Mouse (Mus musculus): ENCODE results near the gene Slc22a6.

GRCm38 (mm10) chr19:8646393-8646792 lies 28.6 kb downstream of the Slc22a6 start:
- TF ChIP-seq CTCF (IDR thresholded peaks at IDR 0.05; ENCODE audit: low read depth, low read length) (no peak), GATA1 (IDR thresholded peaks at IDR 0.05; ENCODE audit: borderline replicate concordance, low read length) (no peak)
